Mouse (Mus musculus): ENCODE results near the gene Slc5a3. TPM values are rescaled to one million over a fixed set of nuclear protein-coding genes. Genes with fewer than 3 reads are reported as not detected.

The Slc5a3 gene
- polyA plus RNA-seq, 1 experiment from 2014 or later, result 12.1 TPM

GRCm38 (mm10) chr16:92034676-92035075 lies 23.4 kb upstream of the Slc5a3 start:
- H3K4me1 ChIP-seq (ENCODE audit: control insufficient read depth, insufficient read depth, low read length), result no peaks in the 10 kb centered on the region
- 67% methylated on average over 5 of the region's 5 CpGs for WGBS
- H3K9ac ChIP-seq (ENCODE audit: low read depth, low read length), result no peak overlapping the region
- no peak overlapping the region for H3K27ac ChIP-seq (replicated peaks; ENCODE audit: low read depth, low read length)
- no peaks in the 10 kb centered on the region for H3K36me3 ChIP-seq (ENCODE audit: control insufficient read depth, insufficient read depth, low read length)
- DNase-seq (ENCODE audit: low spot score), result no peak
- H3K27me3 ChIP-seq (replicated peaks; ENCODE audit: control insufficient read depth, insufficient read depth, low read length), result no peaks in the 10 kb centered on the region
- peaks cover 1% of the 10 kb centered on the region; the same call in 1 of the 2 replicates for H3K9me3 ChIP-seq (ENCODE audit: control insufficient read depth, low read length)
- no peak overlapping the region for H3K4me3 ChIP-seq (ENCODE audit: low read depth, low read length)
- H3K4me2 ChIP-seq (ENCODE audit: low read depth, low read length), result no peak overlapping the region
- no peak for ATAC-seq (ENCODE audit: low read depth)

- Histone ChIP-seq H3K27ac (replicated peaks; ENCODE audit: low read depth, low read length) (no peak overlapping the region), H3K36me3 (ENCODE audit: control insufficient read depth, insufficient read depth, low read length) (no peaks in the 10 kb centered on the region), H3K4me3 (ENCODE audit: low read depth, low read length) (no peak overlapping the region), H3K4me1 (ENCODE audit: control insufficient read depth, insufficient read depth, low read length) (no peaks in the 10 kb centered on the region), H3K4me2 (ENCODE audit: low read depth, low read length) (no peak overlapping the region), H3K9me3 (ENCODE audit: control insufficient read depth, low read length) (peaks cover 5% of the 10 kb centered on the region; the same call in 1 of the 2 replicates), H3K27me3 (replicated peaks; ENCODE audit: control insufficient read depth, insufficient read depth, low read length) (no peaks in the 10 kb centered on the region), H3K9ac (ENCODE audit: low read depth, low read length) (no peak overlapping the region)
- 64% methylated on average over 8 of the region's 8 CpGs for WGBS
- DNase-seq (ENCODE audit: low spot score) (no peak), ATAC-seq (ENCODE audit: low read depth) (no peak)
Measured at GRCm38 (mm10) chr16:92036701-92037100, 21.4 kb upstream of the Slc5a3 start.

- ATAC-seq (ENCODE audit: low read depth), result no peak
- H3K4me2 ChIP-seq (ENCODE audit: low read depth, low read length), result no peak overlapping the region
- no peak for DNase-seq (ENCODE audit: low spot score)
- H3K9me3 ChIP-seq (ENCODE audit: control insufficient read depth, low read length), result peaks cover 5% of the 10 kb centered on the region; the same call in 1 of the 2 replicates
- no peaks in the 10 kb centered on the region for H3K36me3 ChIP-seq (ENCODE audit: control insufficient read depth, insufficient read depth, low read length)
- H3K27me3 ChIP-seq (replicated peaks; ENCODE audit: control insufficient read depth, insufficient read depth, low read length), result no peaks in the 10 kb centered on the region
- no peak overlapping the region for H3K27ac ChIP-seq (replicated peaks; ENCODE audit: low read depth, low read length)
- no peak overlapping the region for H3K9ac ChIP-seq (ENCODE audit: low read depth, low read length)
- WGBS, result 78% methylated on average over 21 of the region's 21 CpGs
- H3K4me1 ChIP-seq (ENCODE audit: control insufficient read depth, insufficient read depth, low read length), result no peaks in the 10 kb centered on the region
- H3K4me3 ChIP-seq (ENCODE audit: low read depth, low read length), result no peak overlapping the region
Measured at GRCm38 (mm10) chr16:92037891-92038607, 20.1 kb upstream of the Slc5a3 start.

GRCm38 (mm10) chr16:92039421-92039820 lies 18.7 kb upstream of the Slc5a3 start:
- DNase-seq (ENCODE audit: low spot score) (peak; percentile 10), ATAC-seq (ENCODE audit: low read depth) (no peak)
- 87% methylated on average over 7 of the region's 7 CpGs for WGBS
- no peak overlapping the region for H3K4me2 ChIP-seq (ENCODE audit: low read depth, low read length)
- no peak overlapping the region for H3K4me3 ChIP-seq (ENCODE audit: low read depth, low read length)
- H3K9ac ChIP-seq (ENCODE audit: low read depth, low read length), result no peak overlapping the region
- H3K27me3 ChIP-seq (replicated peaks; ENCODE audit: control insufficient read depth, insufficient read depth, low read length), result no peaks in the 10 kb centered on the region
- no peaks in the 10 kb centered on the region for H3K36me3 ChIP-seq (ENCODE audit: control insufficient read depth, insufficient read depth, low read length)
- H3K9me3 ChIP-seq (ENCODE audit: control insufficient read depth, low read length), result peaks cover 5% of the 10 kb centered on the region; the same call in 1 of the 2 replicates
- H3K4me1 ChIP-seq (ENCODE audit: control insufficient read depth, insufficient read depth, low read length), result no peaks in the 10 kb centered on the region
- H3K27ac ChIP-seq (replicated peaks; ENCODE audit: low read depth, low read length), result no peak overlapping the region

- DNase-seq (ENCODE audit: low spot score), result no peak
- ATAC-seq (ENCODE audit: low read depth), result no peak
- WGBS, result 90% methylated on average over 11 of the region's 11 CpGs
- H3K27me3 ChIP-seq (replicated peaks; ENCODE audit: control insufficient read depth, insufficient read depth, low read length), result no peaks in the 10 kb centered on the region
- no peak overlapping the region for H3K9ac ChIP-seq (ENCODE audit: low read depth, low read length)
- H3K4me3 ChIP-seq (ENCODE audit: low read depth, low read length), result no peak overlapping the region
- peaks cover 5% of the 10 kb centered on the region; the same call in 1 of the 2 replicates for H3K9me3 ChIP-seq (ENCODE audit: control insufficient read depth, low read length)
- no peaks in the 10 kb centered on the region for H3K36me3 ChIP-seq (ENCODE audit: control insufficient read depth, insufficient read depth, low read length)
- H3K4me1 ChIP-seq (ENCODE audit: control insufficient read depth, insufficient read depth, low read length), result no peaks in the 10 kb centered on the region
- no peak overlapping the region for H3K4me2 ChIP-seq (ENCODE audit: low read depth, low read length)
- H3K27ac ChIP-seq (replicated peaks; ENCODE audit: low read depth, low read length), result no peak overlapping the region
Measured at GRCm38 (mm10) chr16:92039966-92040365, 18.2 kb upstream of the Slc5a3 start.

- ATAC-seq (ENCODE audit: low read depth) (no peak), DNase-seq (ENCODE audit: low spot score) (no peak)
- Histone ChIP-seq H3K9ac (ENCODE audit: low read depth, low read length) (no peak overlapping the region), H3K4me3 (ENCODE audit: low read depth, low read length) (no peak overlapping the region), H3K4me2 (ENCODE audit: low read depth, low read length) (no peak overlapping the region), H3K27ac (replicated peaks; ENCODE audit: low read depth, low read length) (no peak overlapping the region), H3K36me3 (ENCODE audit: control insufficient read depth, insufficient read depth, low read length) (no peaks in the 10 kb centered on the region), H3K4me1 (ENCODE audit: control insufficient read depth, insufficient read depth, low read length) (no peaks in the 10 kb centered on the region), H3K27me3 (replicated peaks; ENCODE audit: control insufficient read depth, insufficient read depth, low read length) (no peaks in the 10 kb centered on the region), H3K9me3 (ENCODE audit: control insufficient read depth, low read length) (peaks cover 10% of the 10 kb centered on the region; the same call in 1 of the 2 replicates)
- WGBS, result 79% methylated on average over 7 of the region's 7 CpGs
Measured at GRCm38 (mm10) chr16:92051777-92052310, 6.3 kb upstream of the Slc5a3 start.

GRCm38 (mm10) chr16:92052569-92052968 lies 5.6 kb upstream of the Slc5a3 start:
- H3K9ac ChIP-seq (ENCODE audit: low read depth, low read length), result no peak overlapping the region
- no peaks in the 10 kb centered on the region for H3K36me3 ChIP-seq (ENCODE audit: control insufficient read depth, insufficient read depth, low read length)
- no peaks in the 10 kb centered on the region for H3K4me1 ChIP-seq (ENCODE audit: control insufficient read depth, insufficient read depth, low read length)
- no peaks in the 10 kb centered on the region for H3K27me3 ChIP-seq (replicated peaks; ENCODE audit: control insufficient read depth, insufficient read depth, low read length)
- no peak overlapping the region for H3K4me3 ChIP-seq (ENCODE audit: low read depth, low read length)
- H3K9me3 ChIP-seq (ENCODE audit: control insufficient read depth, low read length), result peaks cover 10% of the 10 kb centered on the region; the same call in 1 of the 2 replicates
- no peak for ATAC-seq (ENCODE audit: low read depth)
- no peak for DNase-seq (ENCODE audit: low spot score)
- H3K4me2 ChIP-seq (ENCODE audit: low read depth, low read length), result no peak overlapping the region
- no peak overlapping the region for H3K27ac ChIP-seq (replicated peaks; ENCODE audit: low read depth, low read length)
- WGBS, result 75% methylated on average over 10 of the region's 10 CpGs

- no peaks in the 10 kb centered on the region for H3K27me3 ChIP-seq (replicated peaks; ENCODE audit: control insufficient read depth, insufficient read depth, low read length)
- H3K9me3 ChIP-seq (ENCODE audit: control insufficient read depth, low read length), result peaks cover 10% of the 10 kb centered on the region; the same call in 1 of the 2 replicates
- 54% methylated on average over 2 of the region's 2 CpGs for WGBS
- H3K27ac ChIP-seq (replicated peaks; ENCODE audit: low read depth, low read length), result no peak overlapping the region
- peaks cover 15% of the 10 kb centered on the region for H3K36me3 ChIP-seq (ENCODE audit: control insufficient read depth, insufficient read depth, low read length)
- no peak for DNase-seq (ENCODE audit: low spot score)
- peaks cover 15% of the 10 kb centered on the region for H3K4me1 ChIP-seq (ENCODE audit: control insufficient read depth, insufficient read depth, low read length)
- no peak overlapping the region for H3K4me3 ChIP-seq (ENCODE audit: low read depth, low read length)
- H3K4me2 ChIP-seq (ENCODE audit: low read depth, low read length), result no peak overlapping the region
- no peak for ATAC-seq (ENCODE audit: low read depth)
- H3K9ac ChIP-seq (ENCODE audit: low read depth, low read length), result no peak overlapping the region
Measured at GRCm38 (mm10) chr16:92056711-92057110, 1.4 kb upstream of the Slc5a3 start.

Measured in embryonic facial prominence, embryonic 14.5 days (tissue).